Mouse (Mus musculus) stomach, embryonic 14.5 days (tissue): ENCODE measurements around the gene Mrto4. TPM values are rescaled to one million over a fixed set of nuclear protein-coding genes. Genes with fewer than 3 reads are reported as not detected.

Experiments
- microRNA-seq: library from miRNA; unstranded; fragments of <30 nt; microRNA quantifications from one replicate; pipeline ENCODE4, GENCODE M21; 2016
- polyA plus RNA-seq: library from polyadenylated mRNA; unstranded; fragments of >200 nt; fragmentation: Nextera tagmentation; extraction: Ambion mirVana; gene quantifications from 2 replicates; pipeline ENCODE4 v1.2.1, GENCODE M21; 2014

Gene Mrto4
- polyA plus RNA-seq, 1 experiment from 2014 or later = 94.0 TPM

Small RNA genes within 50 kb of the gene (microRNA-seq; reads per million reads assigned to microRNA genes)
- gene Gm24245 = 0.78 reads per million
- not detected for gene Gm25732

Other genes starting within 250 kb of the Mrto4 start
- 477 and 482 TPM in 2 replicates for gene Minos1, start 221.5 kb downstream of the Mrto4 start, polyA plus RNA-seq
- gene Capzb, start 159.7 kb downstream of the Mrto4 start, polyA plus RNA-seq = 280 and 301 TPM in 2 replicates
- 9.5 and 13.7 TPM in 2 replicates for gene Pqlc2, start 41.9 kb downstream of the Mrto4 start, polyA plus RNA-seq
- 107 and 108 TPM in 2 replicates for gene Akr7a5, start 41.8 kb downstream of the Mrto4 start, polyA plus RNA-seq
- gene Emc1, start within 50 bp of the Mrto4 start, polyA plus RNA-seq = 22.4 and 24.5 TPM in 2 replicates
- gene Ubr4, start within 50 bp of the Mrto4 start, polyA plus RNA-seq = 86.6 and 88.1 TPM in 2 replicates
- gene Iffo2, start 178.0 kb upstream of the Mrto4 start, polyA plus RNA-seq = 5.7 and 6.1 TPM in 2 replicates